ENCODE assay signal across 18 mouse cellular contexts in genomic region chr8:125485715-125486114, GRCm38 (mm10).
"Had no signal": no experiment of that assay in that cellular context is flagged by ENCODE, and none has a peak within 500 bp of the region (broad histone marks: within the 10 kb centered on the region; RNA-seq: fewer than 3 reads in every experiment).

No protein-coding gene starts in this region.

- H3K4me3 ChIP-seq: midbrain, embryonic 13.5 days; myocyte; neural tube, embryonic 13.5 days; neural tube, embryonic 15.5 days had no signal

- DNase-seq: lung, adult 18-20 months; lung, embryonic 14.5 days; lung, postnatal 10 days; lung, postnatal 4 days; retina, postnatal 1 day; right cerebral cortex, adult 18-20 months; right cerebral cortex, postnatal 25 days; right cerebral cortex, postnatal 4 days; spleen, adult 18-20 months; thymus, adult 18-20 months; thymus, postnatal 14 days; thymus, postnatal 36 days had no signal

- H3K4me2 ChIP-seq: lung, embryonic 14.5 days; midbrain, embryonic 11.5 days; midbrain, embryonic 13.5 days; neural tube, embryonic 13.5 days; neural tube, embryonic 15.5 days had no signal

- H3K27ac ChIP-seq: neural tube, embryonic 15.5 days had no signal

- ATAC-seq: midbrain, embryonic 13.5 days; midbrain, embryonic 16.5 days had no signal

- H3K9me3 ChIP-seq: midbrain, embryonic 13.5 days; neural tube, embryonic 13.5 days; neural tube, embryonic 15.5 days had no signal

- H3K27me3 ChIP-seq: midbrain, embryonic 13.5 days; neural tube, embryonic 13.5 days; neural tube, embryonic 15.5 days had no signal

- H3K9ac ChIP-seq: lung, embryonic 14.5 days; midbrain, embryonic 13.5 days; neural tube, embryonic 13.5 days; neural tube, embryonic 15.5 days had no signal
